Comparison of ENCODE assay signal across 8 mouse cellular contexts in genomic region chr5:137776408-137776918, GRCm38 (mm10). TPM values are rescaled to one million over a fixed set of nuclear protein-coding genes. Genes with fewer than 3 reads are reported as not detected.
DNase-seq lines count a peak whose midpoint lies in the region; ATAC-seq and TF ChIP-seq lines count a peak whose summit lies in the region.

No protein-coding gene starts in this region.

- H3K4me3 ChIP-seq in limb, embryonic 14.5 days (replicated peaks; ENCODE audit: low read length), result no peak overlapping the region

- peak overlapping the region; percentile 33 for H3K27ac ChIP-seq in limb, embryonic 14.5 days (replicated peaks; ENCODE audit: low read depth, low read length)

- H3K36me3 ChIP-seq in limb, embryonic 14.5 days (ENCODE audit: control insufficient read depth, insufficient read depth, low read length), result peaks cover 19% of the 10 kb centered on the region

- no peak overlapping the region; the same call in 1 of the 2 replicates for H3K4me2 ChIP-seq in limb, embryonic 14.5 days (replicated peaks; ENCODE audit: low read depth, low read length, severe bottlenecking)

- DNase-seq in adrenal gland, adult 2 months, result peak; percentile 52
- DNase-seq in adrenal gland, adult 8-10 months, result no peak
- peak; percentile 82 for DNase-seq in A20 (ENCODE audit: low read depth, low spot score)
- peak; percentile 85 for DNase-seq in fat pad, adult 2 months (ENCODE audit: extremely low read depth, low read depth, low spot score)
- peak; percentile 66 for DNase-seq in limb, embryonic 14.5 days (ENCODE audit: low spot score)
- peak; percentile 67 for DNase-seq in thymus, postnatal 4 days
- no peak for DNase-seq in retina, embryonic 14.5 days (ENCODE audit: low spot score)
- no peak for DNase-seq in layer of hippocampus, adult 9-10 months (ENCODE audit: low spot score)

- H3K9ac ChIP-seq in limb, embryonic 14.5 days (ENCODE audit: low read depth, low read length, severe bottlenecking), result no peak overlapping the region

- H3K4me1 ChIP-seq in limb, embryonic 14.5 days (ENCODE audit: control insufficient read depth, insufficient read depth, low read length), result peaks cover 19% of the 10 kb centered on the region

- ATAC-seq in limb, embryonic 14.5 days (ENCODE audit: low FRiP score, low read depth), result no peak; the same call in 1 of the 2 replicates

- no peak for TF ChIP-seq POLR2A in limb, embryonic 14.5 days (IDR thresholded peaks at IDR 0.05; ENCODE audit: borderline replicate concordance, extremely low read depth, insufficient read depth, insufficient read length)

- H3K9me3 ChIP-seq in limb, embryonic 14.5 days (ENCODE audit: control insufficient read depth, low read length), result no peaks in the 10 kb centered on the region

- no peaks in the 10 kb centered on the region for H3K27me3 ChIP-seq in limb, embryonic 14.5 days (ENCODE audit: control insufficient read depth, insufficient read depth, low read length)

- WGBS in limb, embryonic 14.5 days, result 8% methylated on average over 5 of the region's 5 CpGs

RNA-seq across cellular contexts. Expression of gene Ppp1r35, which starts 2.2 kb away (rescaled TPM):
- 10 to 100 TPM; 16.1 to 40.1 TPM for total RNA-seq in adrenal gland, adult 2 months (2021)
- polyA plus RNA-seq in adrenal gland, adult 2 months (2012; rRNA removed), result 61.5 and 83.6 TPM in 2 replicates
- 10 to 100 TPM; 21.2 to 35.5 (median 27.0) TPM for total RNA-seq in adrenal gland, adult 8-10 months (2022)
- polyA plus RNA-seq in limb, embryonic 14.5 days (2012; rRNA removed), result 45.2 and 46.8 TPM in 2 replicates
- polyA plus RNA-seq in limb, embryonic 14.5 days (2014; fragmentation: Nextera tagmentation; extraction: Ambion mirVana), result 37.6 and 44.9 TPM in 2 replicates

RNA-seq across cellular contexts. Expression of gene Mepce, which starts 11.0 kb away (rescaled TPM):
- total RNA-seq in adrenal gland, adult 2 months (2021), result 10 to 100 TPM; 43.9 to 46.4 TPM
- 29.9 and 35.4 TPM in 2 replicates for polyA plus RNA-seq in adrenal gland, adult 2 months (2012; rRNA removed)
- total RNA-seq in adrenal gland, adult 8-10 months (2022), result 10 to 100 TPM; 53.8 to 66.8 (median 56.1) TPM
- 42.0 and 42.3 TPM in 2 replicates for polyA plus RNA-seq in limb, embryonic 14.5 days (2012; rRNA removed)
- polyA plus RNA-seq in limb, embryonic 14.5 days (2014; fragmentation: Nextera tagmentation; extraction: Ambion mirVana), result 13.9 and 16.7 TPM in 2 replicates

RNA-seq across cellular contexts. Expression of gene Zcwpw1, which starts 11.1 kb away (rescaled TPM):
- total RNA-seq in adrenal gland, adult 2 months (2021), result 1 to 10 TPM; 2.0 to 2.2 TPM
- 0.38 and 0.56 TPM in 2 replicates for polyA plus RNA-seq in adrenal gland, adult 2 months (2012; rRNA removed)
- 1 to 10 TPM; 1.4 to 4.4 (median 2.8) TPM for total RNA-seq in adrenal gland, adult 8-10 months (2022)
- polyA plus RNA-seq in limb, embryonic 14.5 days (2012; rRNA removed), result 19.4 and 30.1 TPM in 2 replicates
- polyA plus RNA-seq in limb, embryonic 14.5 days (2014; fragmentation: Nextera tagmentation; extraction: Ambion mirVana), result 17.3 and 18.5 TPM in 2 replicates

RNA-seq across cellular contexts. Expression of gene Tsc22d4, which starts 30.9 kb away (rescaled TPM):
- total RNA-seq in adrenal gland, adult 2 months (2021), result 10 to 100 TPM; 82.9 to 89.9 TPM
- 123 and 136 TPM in 2 replicates for polyA plus RNA-seq in adrenal gland, adult 2 months (2012; rRNA removed)
- 100 to 1,000 TPM in 2 of 4 experiments, 10 to 100 TPM in 2; 73.9 to 110 (median 94.0) TPM for total RNA-seq in adrenal gland, adult 8-10 months (2022)
- 89.1 and 111 TPM in 2 replicates for polyA plus RNA-seq in limb, embryonic 14.5 days (2012; rRNA removed)
- polyA plus RNA-seq in limb, embryonic 14.5 days (2014; fragmentation: Nextera tagmentation; extraction: Ambion mirVana), result 151 and 164 TPM in 2 replicates

RNA-seq across cellular contexts. Expression of gene Nyap1, which starts 35.1 kb away (rescaled TPM):
- 1 to 10 TPM; 2.2 to 6.0 TPM for total RNA-seq in adrenal gland, adult 2 months (2021)
- polyA plus RNA-seq in adrenal gland, adult 2 months (2012; rRNA removed), result 7.3 and 8.9 TPM in 2 replicates
- total RNA-seq in adrenal gland, adult 8-10 months (2022), result 10 to 100 TPM in 1 of 4 experiments, 1 to 10 TPM in 3; 4.4 to 10.2 (median 7.1) TPM
- polyA plus RNA-seq in limb, embryonic 14.5 days (2012; rRNA removed), result 19.7 and 25.0 TPM in 2 replicates
- polyA plus RNA-seq in limb, embryonic 14.5 days (2014; fragmentation: Nextera tagmentation; extraction: Ambion mirVana), result 1.2 and 1.4 TPM in 2 replicates

Comparison
In these comparisons a context has a peak if more than half of its experiments do, and no peak if none do; other contexts are left out.
1. DNase-seq: peak in adrenal gland, adult 2 months (single experiment), A20 (single experiment), fat pad, adult 2 months (single experiment), limb, embryonic 14.5 days (single experiment) and thymus, postnatal 4 days (single experiment); none in adrenal gland, adult 8-10 months (single experiment), retina, embryonic 14.5 days (single experiment) and layer of hippocampus, adult 9-10 months (single experiment).